Mouse (Mus musculus) stomach, embryonic 14.5 days (tissue): ENCODE data around the gene Exoc5. TPM values are rescaled to one million over a fixed set of nuclear protein-coding genes. Genes with fewer than 3 reads are reported as not detected.
A peak's percentile ranks its signal among the peaks of the same experiment; 100 is the strongest.

Experiments
- ATAC-seq: fragments of 200-750 bp; cut with Nextera tagmentation; 2 replicates; pipeline ENCODE4 v1.8.0; 2017; ENCODE audit warnings: low read depth, moderate TSS enrichment; ENCODE audit not compliant: insufficient number of reproducible peaks, insufficient read depth, low FRiP score
- H3K27ac ChIP-seq: fragments of 300-500 bp; sonication (generic); 2 replicates; pipeline ENCODE4 v1.5.1; 2014; ENCODE audit warnings: mild to moderate bottlenecking, low read length, moderate library complexity, mixed read lengths
- H3K27me3 ChIP-seq: fragments of 300-500 bp; sonication (generic); 2 replicates; pipeline ENCODE4 v1.6.1; 2014; ENCODE audit warnings: low read length, control low read depth, mixed read lengths; ENCODE audit not compliant: control insufficient read depth, insufficient read depth
- H3K36me3 ChIP-seq: fragments of 300-500 bp; sonication (generic); 2 replicates; pipeline ENCODE4 v1.6.1; 2014; ENCODE audit warnings: mild to moderate bottlenecking, control low read depth, low read length, moderate library complexity, mixed read lengths; ENCODE audit not compliant: control insufficient read depth, insufficient read depth
- H3K4me1 ChIP-seq: fragments of 300-500 bp; sonication (generic); 2 replicates; pipeline ENCODE4 v1.6.1; 2014; ENCODE audit warnings: low read length, control low read depth, mixed read lengths; ENCODE audit not compliant: control insufficient read depth, insufficient read depth
- H3K4me2 ChIP-seq: fragments of 300-500 bp; sonication (generic); replicated peaks from 2 replicates; pipeline ENCODE4 v1.6.1; 2014; ENCODE audit warnings: low read depth, low read length, control low read depth
- H3K4me3 ChIP-seq: fragments of 300-500 bp; sonication (generic); 2 replicates; pipeline ENCODE4 v1.5.1; 2014; ENCODE audit warnings: low read depth, low read length, control low read depth
- H3K9ac ChIP-seq: fragments of 300-500 bp; sonication (generic); replicated peaks from 2 replicates; pipeline ENCODE4 v1.6.1; 2014; ENCODE audit warnings: low read depth, mild to moderate bottlenecking, control low read depth, low read length, moderate library complexity, mixed read lengths
- H3K9me3 ChIP-seq: fragments of 300-500 bp; sonication (generic); 2 replicates; pipeline ENCODE4 v1.6.1; 2016; ENCODE audit warnings: low read depth, low read length, control low read depth; ENCODE audit not compliant: control insufficient read depth
- WGBS: fragments of 180-500 bp; shearing (Covaris S2); extraction: QIAGEN DNeasy Blood & Tissue Kit; methylation state at CpG from one replicate; pipeline ENCODE4 v1.1.7; 2014; 5-methylcytosine and 5-hydroxymethylcytosine counted together
- polyA plus RNA-seq: library from polyadenylated mRNA; unstranded; fragments of >200 nt; fragmentation: Nextera tagmentation; extraction: Ambion mirVana; gene quantifications from 2 replicates; pipeline ENCODE4 v1.2.1, GENCODE M21; 2014

The Exoc5 gene
- polyA plus RNA-seq, 1 experiment from 2014 or later: 48.2 TPM

DNA sequence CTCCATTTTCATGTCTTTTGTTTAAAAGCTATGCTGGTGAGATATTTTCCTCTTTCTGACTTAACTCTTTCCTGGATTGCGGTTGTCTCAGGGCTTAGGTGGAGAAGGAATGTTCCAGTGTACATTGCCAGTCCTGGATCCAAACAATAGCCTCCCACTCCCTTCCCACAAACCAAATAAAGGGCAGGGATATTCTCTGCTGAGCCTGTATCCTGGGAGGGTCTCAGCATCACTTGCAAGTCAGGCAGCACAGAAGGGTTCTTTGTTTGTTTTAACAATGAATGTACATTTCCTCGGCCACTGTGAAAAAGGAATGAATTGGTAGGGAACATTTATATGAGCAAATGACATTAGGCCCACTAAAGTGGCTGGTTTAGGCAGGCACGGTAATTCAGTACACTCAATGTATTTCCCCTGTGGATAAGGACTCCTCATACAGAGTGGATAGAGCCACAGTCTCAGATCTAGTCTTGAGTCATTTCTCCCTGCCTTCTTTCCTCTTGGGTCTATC is 74.3 kb downstream of the Exoc5 start:
- WGBS: 38% methylated on average over 3 of the region's 3 CpGs
- Histone ChIP-seq H3K9ac (no peak overlapping the region), H3K4me2 (no peak overlapping the region), H3K27me3 (no peaks in the 10 kb centered on the region), H3K9me3 (no peaks in the 10 kb centered on the region), H3K36me3 (no peaks in the 10 kb centered on the region), H3K4me3 (no peak overlapping the region), H3K27ac (no peak overlapping the region), H3K4me1 (0 out of 2 replicates have a peak, but pooled peaks cover 2% of the 10 kb centered on the region)
- no peak for ATAC-seq

DNA sequence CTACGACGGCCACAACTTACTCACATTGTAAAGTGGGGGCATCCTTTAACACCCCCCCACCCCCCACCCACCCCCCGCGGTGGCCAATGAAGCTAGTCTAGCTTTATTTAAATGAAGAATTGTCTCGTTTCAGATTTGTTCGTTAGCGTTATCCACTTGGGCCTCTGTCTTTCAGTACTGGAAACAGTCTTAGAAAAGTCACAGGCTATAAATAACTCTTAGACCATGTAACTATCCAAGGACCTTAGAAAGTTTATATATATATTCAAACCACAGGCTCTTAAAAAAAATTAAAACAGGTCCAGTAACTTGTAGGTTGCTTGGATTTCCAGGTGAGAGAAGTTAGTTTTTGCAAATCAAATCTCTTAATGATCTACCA is 75.3 kb downstream of the Exoc5 start:
- Histone ChIP-seq H3K36me3 (no peaks in the 10 kb centered on the region), H3K27me3 (no peaks in the 10 kb centered on the region), H3K4me3 (no peak overlapping the region), H3K4me2 (peak overlapping the region; percentile 39), H3K9ac (no peak overlapping the region), H3K27ac (no peak overlapping the region), H3K9me3 (no peaks in the 10 kb centered on the region), H3K4me1 (0 out of 2 replicates have a peak, but pooled peaks cover 2% of the 10 kb centered on the region)
- ATAC-seq: no peak
- WGBS: 6% methylated on average over 7 of the region's 7 CpGs

DNA sequence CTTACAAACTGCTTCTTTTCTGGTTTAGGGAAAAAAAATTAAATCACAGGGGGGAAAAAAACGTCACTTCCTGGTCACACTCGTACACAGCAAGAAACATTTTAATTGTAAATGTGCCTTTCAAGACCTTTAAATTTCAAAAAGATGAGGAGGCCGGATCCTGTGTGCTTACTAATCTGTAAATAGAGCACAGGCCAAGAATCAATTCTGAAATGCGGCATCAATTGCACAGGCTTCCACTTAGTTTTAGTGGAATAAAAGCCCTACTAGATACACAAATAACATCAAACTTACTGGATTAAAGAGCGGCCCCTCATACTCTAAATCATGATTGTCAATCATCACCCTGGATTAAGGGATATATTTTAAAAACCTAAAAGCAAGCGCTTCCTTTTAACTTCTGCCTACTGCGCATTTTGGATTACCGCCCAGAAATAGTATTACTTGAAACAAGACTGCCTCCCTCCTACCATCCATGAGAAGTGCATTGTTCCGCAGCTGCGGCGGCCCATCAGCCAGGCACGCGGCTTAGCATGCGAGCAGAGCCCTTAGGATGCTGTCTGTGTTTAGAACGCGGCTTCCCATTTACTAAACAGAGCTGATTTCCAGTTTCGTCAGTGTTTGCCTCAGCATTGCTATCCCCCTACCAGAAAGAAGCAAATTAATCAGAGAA is 75.8 kb downstream of the Exoc5 start:
- Histone ChIP-seq H3K36me3 (no peaks in the 10 kb centered on the region), H3K4me2 (peak overlapping the region; percentile 39), H3K27me3 (no peaks in the 10 kb centered on the region), H3K4me1 (0 out of 2 replicates have a peak, but pooled peaks cover 2% of the 10 kb centered on the region), H3K4me3 (no peak overlapping the region), H3K9ac (no peak overlapping the region), H3K9me3 (no peaks in the 10 kb centered on the region), H3K27ac (no peak overlapping the region)
- no peak for ATAC-seq
- 12% methylated on average over 17 of the region's 17 CpGs for WGBS

DNA sequence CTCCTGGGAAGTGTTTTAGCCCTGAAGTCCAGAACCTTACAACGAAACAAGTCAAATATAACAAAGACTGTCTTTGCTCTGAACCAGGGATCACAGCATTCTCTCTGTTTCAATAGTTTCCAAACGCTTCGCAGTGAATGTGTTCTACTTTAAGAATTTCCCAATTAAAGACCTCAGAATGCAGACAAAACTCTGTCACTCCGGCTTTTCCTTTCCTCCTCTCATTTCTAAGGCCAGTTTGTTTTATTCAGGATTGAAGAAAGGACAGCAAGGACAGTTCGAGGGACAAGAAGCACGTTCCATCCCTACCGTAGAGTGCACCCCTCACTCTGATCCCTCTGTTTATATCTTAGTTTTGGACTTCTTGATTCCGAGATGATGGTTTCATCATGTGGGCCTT is 76.6 kb downstream of the Exoc5 start:
- Histone ChIP-seq H3K9me3 (no peaks in the 10 kb centered on the region), H3K27me3 (no peaks in the 10 kb centered on the region), H3K27ac (no peak overlapping the region), H3K4me1 (0 out of 2 replicates have a peak, but pooled peaks cover 2% of the 10 kb centered on the region), H3K36me3 (no peaks in the 10 kb centered on the region), H3K4me2 (no peak overlapping the region), H3K9ac (no peak overlapping the region), H3K4me3 (no peak overlapping the region)
- 78% methylated on average over 8 of the region's 8 CpGs for WGBS
- no peak for ATAC-seq

DNA sequence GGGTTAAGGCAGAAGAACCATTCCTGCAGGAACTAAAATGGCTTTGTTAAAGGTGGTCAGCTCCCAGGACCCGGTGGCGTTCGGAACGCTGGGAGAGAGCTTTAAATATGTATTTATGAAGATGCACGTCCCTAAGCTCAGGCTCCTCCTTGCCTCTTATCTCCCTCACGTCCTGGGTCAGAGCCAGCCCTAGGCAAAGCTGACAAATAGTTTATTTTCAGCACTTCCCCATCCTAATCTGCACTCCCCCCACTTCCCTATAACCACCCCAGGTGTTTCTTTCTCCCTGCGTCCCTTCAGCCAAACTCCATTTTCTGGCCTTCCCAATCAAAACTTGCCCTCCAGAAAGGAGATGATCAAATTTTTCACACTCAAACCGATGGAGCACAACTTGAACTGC is 80.2 kb downstream of the Exoc5 start:
- Histone ChIP-seq H3K9ac (no peak overlapping the region), H3K27me3 (no peaks in the 10 kb centered on the region), H3K36me3 (no peaks in the 10 kb centered on the region), H3K27ac (no peak overlapping the region), H3K4me1 (0 out of 2 replicates have a peak, but pooled peaks cover 2% of the 10 kb centered on the region), H3K9me3 (no peaks in the 10 kb centered on the region), H3K4me2 (no peak overlapping the region), H3K4me3 (no peak overlapping the region)
- no peak for ATAC-seq
- 62% methylated on average over 8 of the region's 8 CpGs for WGBS

DNA sequence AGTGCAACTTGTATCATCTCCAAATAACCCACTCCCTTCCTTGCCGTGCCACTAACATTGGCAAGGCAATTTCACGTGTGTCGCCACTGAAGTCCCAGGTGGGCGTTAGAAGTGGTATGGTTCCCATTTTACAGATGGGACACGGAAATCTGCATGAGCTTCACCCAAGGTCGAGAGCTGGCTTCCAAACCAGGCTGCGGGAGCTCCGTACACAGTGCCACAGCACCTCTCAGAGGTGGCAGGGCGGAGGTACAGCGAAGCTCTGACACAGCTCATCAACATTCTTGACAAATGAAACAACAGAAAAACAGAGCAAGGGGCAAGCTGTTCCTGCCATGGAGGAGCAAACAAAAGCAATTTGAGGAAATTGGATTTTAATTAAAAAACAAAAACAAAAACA is 80.8 kb downstream of the Exoc5 start:
- no peak for ATAC-seq
- no peak overlapping the region for H3K27ac ChIP-seq
- H3K4me2 ChIP-seq: no peak overlapping the region
- H3K27me3 ChIP-seq: no peaks in the 10 kb centered on the region
- no peaks in the 10 kb centered on the region for H3K4me1 ChIP-seq
- H3K9me3 ChIP-seq: no peaks in the 10 kb centered on the region
- H3K36me3 ChIP-seq: no peaks in the 10 kb centered on the region
- H3K4me3 ChIP-seq: no peak overlapping the region
- 47% methylated on average over 10 of the region's 10 CpGs for WGBS
- no peak overlapping the region for H3K9ac ChIP-seq

DNA sequence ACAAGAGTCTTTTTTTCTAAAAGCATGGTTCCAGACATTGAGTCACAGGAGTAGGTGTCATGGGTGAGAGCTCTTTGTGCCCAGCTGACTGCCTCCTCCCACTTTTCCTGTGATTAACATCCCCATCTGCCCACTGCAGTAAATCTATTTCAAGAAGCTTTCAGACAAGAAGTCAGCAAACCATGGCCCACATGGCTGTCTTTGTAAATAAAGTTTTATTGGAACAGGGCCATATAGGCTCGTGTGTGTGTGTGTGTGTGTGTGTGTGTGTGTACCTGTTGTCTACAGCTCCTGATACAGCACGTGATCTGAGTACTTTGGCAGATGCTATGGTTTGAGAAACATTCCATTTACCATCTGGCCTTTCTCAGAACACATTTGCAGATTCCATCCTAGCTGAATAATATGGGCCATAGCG is 87.5 kb downstream of the Exoc5 start:
- H3K4me1 ChIP-seq: no peaks in the 10 kb centered on the region
- H3K9me3 ChIP-seq: no peaks in the 10 kb centered on the region
- 46% methylated on average over 3 of the region's 3 CpGs for WGBS
- no peak for ATAC-seq
- no peak overlapping the region for H3K27ac ChIP-seq
- no peak overlapping the region for H3K4me2 ChIP-seq
- H3K9ac ChIP-seq: no peak overlapping the region
- H3K4me3 ChIP-seq: no peak overlapping the region
- H3K27me3 ChIP-seq: no peaks in the 10 kb centered on the region
- H3K36me3 ChIP-seq: no peaks in the 10 kb centered on the region

DNA sequence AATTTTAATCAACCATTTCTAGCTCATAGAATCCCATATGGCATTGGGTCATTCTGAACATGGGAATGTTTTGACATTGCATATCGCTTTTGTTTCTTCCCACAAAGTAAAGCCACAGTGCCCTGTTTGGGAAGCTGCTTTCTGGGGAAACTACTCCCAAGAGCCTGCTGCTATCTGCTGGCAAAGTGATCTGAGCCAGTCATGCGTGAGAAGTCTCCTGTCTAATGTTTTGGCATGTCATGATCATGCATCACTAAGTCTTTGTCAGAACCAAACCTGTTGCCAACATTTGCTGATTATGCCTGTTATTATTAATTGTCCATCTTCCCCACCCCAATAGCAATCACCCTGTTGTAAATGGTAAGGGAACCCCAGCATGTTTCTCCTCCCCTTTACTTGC is 94.9 kb downstream of the Exoc5 start:
- Histone ChIP-seq H3K27ac (no peak overlapping the region), H3K9ac (no peak overlapping the region), H3K36me3 (no peaks in the 10 kb centered on the region), H3K4me3 (no peak overlapping the region), H3K9me3 (no peaks in the 10 kb centered on the region), H3K27me3 (no peaks in the 10 kb centered on the region), H3K4me1 (no peaks in the 10 kb centered on the region), H3K4me2 (no peak overlapping the region)
- 88% methylated on average over 2 of the region's 2 CpGs for WGBS
- ATAC-seq: no peak

DNA sequence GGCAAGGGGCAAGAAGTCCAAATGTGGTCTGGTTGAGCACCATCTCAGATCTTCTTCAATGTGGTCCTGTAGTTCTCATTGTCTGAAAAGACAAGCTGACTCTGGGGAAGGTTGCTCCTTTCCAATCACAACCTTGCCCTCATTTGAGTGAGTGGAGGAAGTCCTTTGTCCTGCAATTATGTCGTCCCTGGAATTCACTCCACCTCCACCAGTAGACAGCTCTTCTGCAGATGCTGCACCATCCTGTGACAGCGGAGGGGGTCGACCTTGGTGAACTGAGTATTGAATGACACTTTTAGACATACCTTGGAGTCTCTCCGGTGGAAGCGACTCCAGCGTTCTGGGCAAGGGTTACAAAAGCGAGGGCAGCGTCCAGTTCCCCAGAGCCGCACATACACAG is 97.8 kb downstream of the Exoc5 start:
- Histone ChIP-seq H3K9me3 (no peaks in the 10 kb centered on the region), H3K4me2 (no peak overlapping the region), H3K4me1 (no peaks in the 10 kb centered on the region), H3K27ac (no peak overlapping the region), H3K9ac (no peak overlapping the region), H3K4me3 (no peak overlapping the region), H3K36me3 (no peaks in the 10 kb centered on the region), H3K27me3 (no peaks in the 10 kb centered on the region)
- ATAC-seq: no peak
- 84% methylated on average over 9 of the region's 9 CpGs for WGBS
